Mouse (Mus musculus) layer of hippocampus, adult 11-12 months (tissue): ENCODE measurements around the gene Kif2b.

Experiments used
- DNase-seq: peaks from one replicate; pipeline ENCODE4 v3.0.0; 2022; ENCODE audit warnings: low spot score

Gene Kif2b

GRCm38 (mm10) chr11:91577317-91577716, at the start of gene Kif2b:
Gene Kif2b, minus strand, starts transcription at chr11:91577558.
- no peak for DNase-seq

DNA sequence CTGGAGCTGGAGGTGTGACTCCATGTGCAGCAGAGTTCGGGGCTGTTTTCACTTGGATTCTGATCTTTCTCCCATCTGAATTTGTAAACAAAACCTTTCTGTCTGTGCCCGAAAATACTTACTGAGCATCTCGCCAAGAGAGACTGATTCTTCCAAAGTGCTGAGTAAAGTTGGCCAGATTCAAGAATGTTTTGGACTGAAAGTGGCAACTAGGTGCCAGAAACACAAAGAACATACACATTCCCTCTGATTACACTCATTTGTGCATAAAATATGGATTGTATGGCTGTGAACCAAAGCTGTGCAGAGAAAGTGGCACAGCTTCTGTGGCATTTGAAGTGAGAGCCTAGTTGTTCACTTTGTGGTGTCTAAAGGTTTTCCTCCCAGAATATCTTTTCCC, 15.7 kb upstream of the Kif2b start:
- no peak for DNase-seq

DNA sequence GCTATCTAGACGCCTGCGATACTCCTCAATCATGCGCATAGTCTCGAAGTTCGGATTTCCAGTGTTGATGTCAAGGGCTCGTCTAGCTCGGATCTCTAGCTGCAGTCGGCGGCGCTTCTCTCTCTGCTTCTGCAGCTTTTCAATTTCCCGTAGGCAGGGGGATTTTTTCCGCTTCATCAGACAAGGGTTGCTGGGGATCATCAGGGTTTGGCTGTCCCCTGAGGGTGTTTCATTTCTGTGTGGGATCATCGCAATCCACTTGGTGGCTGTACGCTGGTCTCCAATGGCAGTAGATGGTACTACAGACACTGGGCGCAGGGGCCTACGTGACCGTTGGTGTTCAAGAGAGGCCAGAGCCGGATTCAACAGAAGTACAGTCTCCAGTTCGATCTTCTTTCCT, 502 bp downstream of the Kif2b start:
- no peak for DNase-seq

DNA sequence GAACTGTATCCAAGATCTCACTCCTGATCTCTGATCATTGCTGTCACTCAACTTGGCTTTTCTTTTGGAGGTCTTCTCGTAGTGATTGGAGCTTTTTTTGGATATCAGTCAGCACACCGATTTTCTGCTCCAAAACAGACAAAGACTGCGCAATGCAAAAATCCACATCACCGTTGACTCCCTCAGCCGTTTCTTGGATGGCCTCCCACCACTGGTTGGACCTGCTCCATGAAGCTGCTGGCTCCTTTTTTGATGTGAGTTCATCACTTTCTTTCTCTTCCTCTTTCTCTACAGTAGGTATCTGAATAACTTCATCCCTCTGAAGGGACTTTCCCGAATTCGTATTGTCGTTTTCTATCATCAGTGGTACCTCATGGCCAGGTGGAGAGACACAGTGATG, 2.0 kb downstream of the Kif2b start:
- DNase-seq: no peak

DNA sequence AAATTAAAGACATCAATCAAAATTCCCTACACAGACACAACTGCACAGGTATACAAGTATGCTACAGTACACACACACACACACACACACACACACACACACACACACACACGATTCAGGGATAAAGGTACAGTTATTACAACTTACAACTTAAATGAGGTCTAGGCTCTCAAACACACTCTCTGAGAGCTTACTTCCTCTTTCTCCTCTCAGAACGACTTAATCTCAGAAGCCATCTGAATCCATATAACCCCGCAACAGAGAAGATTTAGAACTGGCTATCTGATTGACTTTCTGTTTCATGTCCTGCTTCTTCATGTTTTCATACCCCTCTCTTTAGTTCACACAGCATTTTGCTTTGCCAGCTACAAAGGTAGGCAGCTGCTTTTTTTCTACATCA, 2.9 kb downstream of the Kif2b start:
- DNase-seq: no peak

- no peak for DNase-seq
Measured at GRCm38 (mm10) chr11:91530737-91531136, 46.6 kb downstream of the Kif2b start.
